Mouse (Mus musculus) megakaryocyte progenitor cell, adult 5-6 weeks (primary cell): ENCODE data around the gene Tapt1. TPM values are rescaled to one million over a fixed set of nuclear protein-coding genes. Genes with fewer than 3 reads are reported as not detected.

Experiments used
- ATAC-seq: replicated peaks from 2 replicates; pipeline ENCODE4 v1.8.0; 2016; ENCODE audit warnings: mild to moderate bottlenecking, moderate TSS enrichment, inconsistent platforms; ENCODE audit not compliant: poor library complexity
- total RNA-seq, 2 experiments: library from RNA; stranded (forward) in 1 of 2; stranded (reverse) in 1 of 2; fragments of 157-497, 149-512 nt in 1 of 2; fragments of 200-1000 nt in 1 of 2; gene quantifications; 2 replicates each; pipeline versions ENCODE4 v1.2.3 to v1.2.4; 2015 to 2017

Tapt1 gene
- total RNA-seq, 2 experiments from 2014 or later, result 72.6 to 75.2 TPM

DNA sequence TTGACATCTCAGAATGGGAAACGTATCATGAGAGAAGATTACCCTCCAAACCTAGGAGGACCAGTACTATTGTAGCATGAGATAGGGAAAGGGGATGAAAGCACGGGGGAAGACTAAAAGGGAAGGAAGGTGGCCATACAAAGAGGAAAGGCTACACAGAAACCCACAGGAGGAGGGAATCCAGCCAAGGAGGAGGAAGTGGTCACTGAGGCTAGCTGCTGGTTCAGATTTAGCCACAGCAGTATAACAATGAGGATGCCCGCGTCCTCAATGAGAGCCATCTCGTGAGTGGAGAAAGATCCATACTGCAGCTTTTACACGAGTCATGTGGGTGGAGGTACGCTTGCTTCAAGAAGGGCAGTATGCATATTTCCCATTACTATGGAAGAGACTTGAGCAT lies 11.8 kb upstream of the Tapt1 start:
- ATAC-seq, result peak; percentile 88

DNA sequence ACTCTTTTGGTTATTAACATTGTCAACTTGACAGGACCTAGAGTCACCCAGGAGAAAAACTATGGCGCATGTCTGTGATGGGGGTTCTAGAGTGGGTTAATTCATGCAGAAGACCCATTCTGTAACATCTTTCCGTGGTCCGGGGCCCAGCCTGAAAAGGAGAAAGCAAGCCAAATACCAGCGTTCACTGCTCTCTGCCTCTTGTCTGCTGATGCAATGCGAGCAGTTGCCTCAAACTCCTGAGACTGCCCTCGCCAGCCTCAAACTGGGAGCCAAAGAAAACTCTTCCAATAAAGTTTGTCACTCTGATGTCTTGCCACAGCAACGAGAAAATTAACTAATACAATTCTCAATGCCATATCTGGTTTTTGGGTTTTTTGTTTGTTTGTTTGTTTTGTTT lies 8.2 kb upstream of the Tapt1 start:
- no peak for ATAC-seq

DNA sequence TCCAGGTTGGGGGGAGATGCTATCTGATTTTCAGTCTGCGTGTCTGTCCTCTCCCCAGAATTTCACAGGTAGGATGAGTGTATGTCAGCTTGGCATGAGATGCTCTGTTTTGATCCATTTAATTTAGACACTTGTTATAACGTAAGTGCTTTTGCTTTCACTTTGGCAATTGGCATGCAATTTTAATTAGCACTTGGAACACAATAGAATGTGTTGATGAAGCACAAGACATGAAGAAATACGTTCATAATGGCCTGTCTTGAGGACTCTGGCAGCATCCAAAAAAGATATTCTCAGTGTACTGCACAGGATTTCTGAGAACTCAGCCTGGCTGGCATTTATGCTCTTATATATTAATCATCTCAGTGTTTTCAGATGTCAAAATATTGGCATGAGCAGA lies 7.5 kb upstream of the Tapt1 start:
- ATAC-seq, result no peak

DNA sequence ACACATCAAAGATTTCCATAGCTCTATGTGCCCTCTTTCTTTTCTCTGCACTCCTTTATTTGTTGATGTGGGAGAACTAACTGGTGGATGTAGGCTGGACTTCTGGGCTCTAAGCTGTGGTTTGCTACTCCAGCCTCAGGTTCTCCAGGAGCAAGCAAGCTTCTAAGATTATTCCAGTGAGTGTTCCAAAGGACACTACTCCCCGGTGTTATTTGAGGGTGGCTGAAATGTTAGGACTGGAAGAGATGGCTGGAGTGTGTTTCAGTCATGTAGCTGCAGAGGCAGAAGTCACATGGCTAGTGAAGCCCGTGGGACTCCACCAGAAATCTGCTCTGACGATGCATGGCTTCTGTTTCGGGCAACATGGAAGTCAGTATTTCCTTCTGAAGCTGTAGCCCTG lies 2.3 kb upstream of the Tapt1 start:
- no peak for ATAC-seq

DNA sequence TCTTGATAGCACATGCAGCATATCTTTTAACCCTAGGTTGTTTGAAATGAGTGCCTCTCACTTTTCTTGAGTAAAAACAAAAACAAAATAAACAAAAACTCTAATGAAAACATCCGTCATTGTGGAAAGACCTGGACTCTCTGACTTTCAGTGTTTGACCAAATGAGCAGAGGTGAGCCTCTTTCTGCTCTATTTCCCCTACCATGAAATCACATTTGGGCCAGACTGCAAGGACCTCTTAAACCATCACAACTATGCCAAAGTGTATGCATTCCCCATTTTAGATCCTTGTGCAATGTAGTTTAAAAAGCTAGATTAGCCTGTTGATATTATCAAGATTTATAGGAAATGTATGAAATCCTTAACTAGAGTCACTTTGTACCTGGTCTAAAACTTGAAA lies 1.9 kb upstream of the Tapt1 start:
- no peak for ATAC-seq

DNA sequence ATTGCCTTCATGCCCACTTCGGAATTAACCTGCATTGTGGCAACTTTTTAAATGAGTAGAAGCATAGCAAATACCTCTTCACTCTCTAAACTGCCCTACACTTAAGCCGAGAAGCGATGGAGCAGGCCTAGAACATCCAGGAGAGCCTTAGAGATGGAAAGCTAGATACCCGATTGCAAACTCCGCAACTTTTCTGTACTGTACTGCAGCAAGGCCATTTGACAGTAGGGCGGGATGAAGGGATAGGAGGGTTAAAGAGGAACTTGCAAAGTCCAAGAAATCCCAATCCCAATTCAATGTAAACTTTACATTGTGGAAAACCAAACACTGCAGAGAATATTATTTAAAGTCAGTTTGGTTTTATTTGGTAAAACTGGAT lies 1.0 kb upstream of the Tapt1 start:
- ATAC-seq, result 0 out of 2 replicates have a peak, but pooled peaks have one; percentile 1

DNA sequence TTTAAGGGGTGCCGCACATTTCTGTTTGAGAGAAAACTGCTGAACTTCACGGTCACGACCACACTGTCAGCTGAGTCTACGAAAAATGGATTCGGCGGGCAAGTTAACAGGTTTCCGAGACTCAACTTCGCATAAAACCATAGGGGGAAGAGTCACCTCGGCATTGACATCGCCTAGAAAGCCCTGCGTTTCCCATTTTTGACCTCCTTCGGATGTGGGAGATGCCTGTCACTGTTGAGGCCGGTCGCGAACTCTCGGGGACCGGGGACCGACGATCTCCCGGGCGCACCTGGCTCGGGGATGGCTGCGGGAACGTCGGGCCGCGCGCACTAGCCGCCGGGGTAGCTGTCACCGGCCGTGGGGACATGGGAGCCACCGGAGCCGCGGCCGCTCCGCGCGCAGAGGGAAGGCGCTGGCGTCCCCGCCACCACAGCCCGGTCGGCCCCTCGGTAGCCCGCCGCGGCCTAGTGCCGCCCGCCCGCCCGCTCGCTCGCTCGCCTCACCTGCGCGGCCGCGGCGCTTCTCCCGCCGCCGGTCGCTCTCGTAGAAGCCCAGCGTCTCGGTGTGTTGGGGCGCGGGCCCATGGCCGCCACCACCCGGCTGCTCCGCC lies 410 bp downstream of the Tapt1 start:
- 0 out of 2 replicates have a peak, but pooled peaks have one; percentile 1 for ATAC-seq

DNA sequence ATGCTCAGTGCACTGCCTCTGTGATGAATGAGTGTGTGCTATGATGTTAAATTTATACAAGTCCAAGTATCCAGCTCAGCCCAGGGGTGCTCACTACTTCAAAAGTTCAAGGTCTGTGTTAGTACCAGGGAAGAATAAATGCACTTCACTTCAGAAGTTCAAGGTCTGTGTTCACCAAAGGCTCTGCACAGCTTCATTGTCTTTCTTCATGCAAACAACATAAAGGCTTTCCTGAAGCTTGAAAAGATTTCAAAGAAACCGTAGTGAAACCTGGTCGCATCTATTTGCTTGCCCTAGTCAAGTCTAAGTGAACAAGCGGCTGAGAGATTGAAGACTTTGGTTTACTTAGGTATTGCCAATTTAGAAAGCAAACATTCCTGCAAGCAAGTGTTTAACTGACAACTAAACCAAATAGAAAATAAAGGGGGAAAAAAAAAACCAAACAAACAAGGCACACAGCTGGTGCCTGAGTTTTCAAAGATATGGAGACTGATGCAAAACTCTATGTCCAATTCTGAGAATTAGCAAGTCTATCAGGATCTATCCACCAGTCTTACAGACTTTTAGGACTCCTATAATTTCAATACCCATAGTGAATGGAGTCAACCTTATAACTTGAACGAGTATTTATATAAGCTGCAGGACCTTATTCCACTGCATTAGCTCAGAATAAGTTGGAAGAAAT lies 1.4 kb downstream of the Tapt1 start:
- ATAC-seq, result no peak

DNA sequence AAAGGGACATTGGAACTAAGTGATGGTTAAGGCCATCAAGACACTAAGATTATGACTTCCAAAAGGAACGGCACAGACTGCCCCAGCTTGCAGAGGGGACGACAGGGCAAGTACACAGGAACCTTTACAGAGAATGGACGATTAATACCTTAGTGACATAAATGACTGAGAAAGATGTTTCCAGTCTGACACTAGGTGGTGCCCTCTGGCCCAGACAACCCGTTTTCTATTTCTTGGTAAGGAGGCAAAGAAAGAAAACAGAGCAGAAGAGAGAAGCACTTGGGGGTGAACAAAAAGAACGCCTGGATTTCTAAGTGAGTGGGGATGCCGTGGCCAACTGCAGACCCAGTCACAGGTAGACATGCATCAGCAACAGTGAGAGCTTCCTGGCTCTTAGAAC lies 2.2 kb downstream of the Tapt1 start:
- ATAC-seq, result peak; percentile 37

DNA sequence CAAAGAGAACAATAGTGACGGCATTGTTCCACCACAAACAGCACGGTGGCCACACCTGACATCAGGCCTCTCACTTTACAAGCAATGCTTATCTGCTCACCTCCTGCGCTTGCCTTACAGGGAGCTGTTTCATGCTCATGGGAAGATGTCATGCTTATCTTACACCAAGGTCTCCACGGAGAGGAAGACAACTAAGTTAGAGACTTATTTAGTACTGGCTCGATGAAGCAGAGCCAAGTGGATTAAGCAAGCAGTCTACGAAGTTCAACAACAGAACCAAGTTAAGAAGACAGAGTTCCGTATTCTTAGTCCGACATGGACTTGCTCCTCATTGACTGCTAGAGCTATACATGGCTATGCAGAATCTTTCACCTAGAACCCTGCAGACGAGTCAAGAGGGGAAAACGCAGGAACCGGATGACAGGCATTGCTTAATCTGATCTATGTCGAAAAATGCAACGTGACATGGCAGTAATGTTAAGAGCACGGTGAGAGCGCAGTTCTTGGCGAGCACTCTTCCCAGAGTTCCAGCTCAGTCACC lies 3.0 kb downstream of the Tapt1 start:
- ATAC-seq, result peak; percentile 43

DNA sequence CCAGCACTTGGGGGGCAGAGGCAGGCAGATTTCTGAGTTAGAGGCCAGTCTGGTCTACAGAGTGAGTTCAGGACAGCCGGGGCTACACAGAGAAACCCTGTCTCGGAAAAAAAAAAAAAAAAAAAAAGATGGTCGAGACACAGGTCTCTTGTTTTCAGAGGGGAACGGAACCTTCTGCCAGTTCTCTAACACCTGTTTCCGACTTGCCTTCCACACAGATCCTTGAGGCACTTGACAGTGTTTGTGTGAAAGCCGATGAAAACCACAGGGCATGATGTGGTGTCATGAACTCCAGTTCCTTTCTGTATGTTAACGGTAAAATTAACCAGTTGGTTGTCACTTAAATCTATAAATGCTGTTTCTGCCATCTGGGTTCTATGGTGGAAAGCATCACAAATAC lies 6.0 kb downstream of the Tapt1 start:
- ATAC-seq, result peak; percentile 45

DNA sequence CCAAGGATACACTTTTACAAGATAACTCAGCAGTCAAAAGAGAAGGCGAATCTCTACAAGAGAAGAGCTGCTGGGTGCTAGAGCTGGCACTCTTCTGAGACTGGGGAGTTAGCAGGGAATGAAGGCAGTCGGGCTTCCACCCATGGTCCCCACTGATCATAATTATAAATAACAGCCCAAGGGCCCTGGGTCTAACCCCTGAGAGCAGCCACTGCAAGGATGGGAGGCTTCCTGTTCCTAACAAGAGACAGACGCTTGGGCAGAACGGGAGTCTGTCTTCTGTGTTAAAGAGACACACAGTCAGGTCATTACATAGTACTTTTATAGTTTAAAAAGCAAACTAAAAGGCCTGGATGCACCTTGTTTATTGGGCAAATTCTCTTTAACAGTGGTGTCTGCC lies 6.6 kb downstream of the Tapt1 start:
- no peak for ATAC-seq

DNA sequence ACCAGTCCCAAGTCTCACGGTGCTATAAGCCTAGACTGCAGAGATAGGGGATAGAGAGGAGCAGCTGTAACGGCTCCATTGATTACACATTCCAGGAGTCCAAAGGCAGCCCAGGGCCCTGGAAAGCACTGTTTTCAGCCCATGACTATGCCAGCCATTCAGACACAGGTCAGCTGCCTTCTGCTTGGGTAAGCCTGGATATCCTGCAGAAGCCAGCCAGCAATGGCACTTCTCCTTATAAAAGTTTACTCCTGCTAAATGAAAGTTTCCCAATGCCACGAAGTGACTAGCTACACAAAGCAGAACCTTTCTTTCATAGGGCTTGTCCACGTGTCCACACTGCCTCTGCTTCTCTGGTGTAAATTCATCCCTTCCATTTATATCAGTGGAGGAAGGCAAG lies 7.9 kb downstream of the Tapt1 start:
- peak; percentile 30 for ATAC-seq

DNA sequence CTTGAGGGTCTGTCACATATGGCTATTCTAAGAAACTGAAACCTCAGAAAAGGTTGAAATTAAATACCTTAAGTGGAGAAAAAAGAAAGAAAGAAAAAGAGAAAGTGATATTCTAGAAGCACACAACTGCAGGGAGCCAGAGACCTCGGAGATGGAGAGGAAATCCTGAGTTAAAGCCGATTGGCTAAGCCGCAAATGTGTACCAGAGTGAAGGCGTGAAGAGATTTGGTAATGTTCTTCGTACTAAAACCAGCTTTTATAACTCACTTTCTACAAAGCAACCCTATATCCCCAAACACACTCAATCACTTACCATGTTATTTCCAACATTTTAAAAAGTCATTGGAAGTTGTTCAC lies 8.8 kb downstream of the Tapt1 start:
- no peak for ATAC-seq

DNA sequence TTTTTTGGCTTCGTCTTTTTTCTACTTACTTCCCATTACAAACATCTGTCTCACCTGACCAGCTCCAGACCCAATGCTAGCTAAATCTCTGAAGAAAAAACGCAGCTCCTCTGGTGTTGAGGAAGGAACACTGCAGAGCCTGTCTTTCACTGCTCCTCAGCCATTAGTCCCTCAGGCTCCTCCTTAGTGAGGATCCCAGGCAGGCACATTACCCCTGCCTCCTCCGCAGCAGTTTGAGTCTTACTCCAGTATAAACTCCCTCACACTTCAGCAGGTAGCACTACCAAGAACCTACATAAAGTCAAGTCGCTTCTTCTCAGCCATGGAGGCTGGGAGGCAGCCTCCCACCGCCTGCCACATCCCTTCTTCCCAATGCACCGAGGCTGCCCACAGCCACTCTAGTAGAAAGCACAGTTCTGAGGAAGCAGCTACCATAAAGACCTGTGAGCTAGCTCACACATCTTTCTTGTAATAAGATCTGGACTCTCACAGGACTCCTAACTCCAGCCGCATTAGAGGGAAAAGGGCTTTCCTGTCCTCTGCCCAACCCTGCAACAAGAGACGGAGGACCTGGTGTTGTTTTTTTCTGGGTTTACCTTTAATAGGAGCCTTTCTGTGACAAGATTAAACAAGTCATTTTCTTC lies 9.3 kb downstream of the Tapt1 start:
- no peak for ATAC-seq

DNA sequence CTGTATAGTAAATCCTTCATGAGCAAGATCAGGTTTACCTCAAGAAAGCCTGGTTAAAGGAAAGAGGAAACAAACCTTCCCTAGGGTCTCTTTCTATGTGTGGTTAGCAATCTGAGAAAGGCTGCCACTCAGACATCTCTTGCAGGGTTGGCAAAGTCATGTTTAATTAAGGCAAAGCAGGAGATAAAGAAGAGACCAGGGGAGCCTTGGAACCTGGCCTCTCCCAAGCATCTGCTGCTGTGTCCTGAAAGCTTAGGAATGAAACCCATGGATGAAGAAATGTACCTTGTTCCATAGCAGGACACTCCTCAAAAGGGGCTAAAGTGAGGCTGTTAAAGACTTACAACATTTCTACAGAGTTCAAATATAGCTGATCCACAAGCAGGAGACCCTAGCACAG lies 11.3 kb downstream of the Tapt1 start:
- no peak for ATAC-seq

DNA sequence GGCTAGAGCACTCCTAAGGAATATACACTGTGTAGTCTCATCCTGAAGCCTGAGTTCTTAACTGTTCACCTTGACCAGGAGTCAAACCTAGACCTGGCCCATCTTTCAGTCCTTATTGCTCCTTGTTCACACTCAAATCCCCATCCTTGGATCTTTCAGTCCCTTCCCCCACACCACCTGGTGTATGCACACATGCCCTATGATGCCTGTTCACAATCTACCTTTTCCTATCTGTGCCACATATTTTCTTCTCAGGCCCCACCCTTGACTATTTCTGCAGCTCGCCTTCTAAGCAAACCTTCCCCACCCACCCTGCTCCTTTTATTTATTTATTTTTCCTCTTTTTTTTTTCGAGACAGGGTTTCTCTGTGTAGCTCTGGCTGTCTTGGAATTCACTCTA lies 12.4 kb downstream of the Tapt1 start:
- ATAC-seq, result no peak

DNA sequence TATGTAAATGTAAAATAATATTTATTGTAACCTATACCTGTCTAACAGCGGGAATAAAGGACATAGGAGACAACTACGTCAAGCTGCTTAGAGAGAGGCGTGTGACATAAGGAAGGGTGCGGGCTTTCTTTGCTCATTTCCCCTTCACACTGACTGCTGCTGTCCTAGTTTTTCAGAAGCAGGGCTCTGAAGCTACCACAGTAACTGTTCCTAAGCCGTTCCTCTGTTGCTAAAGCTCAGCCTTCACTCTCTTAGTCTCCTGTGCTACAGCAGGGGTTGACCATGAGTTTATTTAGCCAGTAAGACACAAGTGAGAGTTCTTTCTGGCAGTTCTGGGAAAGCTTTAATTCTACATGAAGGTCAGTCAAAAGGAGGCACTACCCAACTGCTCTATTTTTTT lies 13.0 kb downstream of the Tapt1 start:
- no peak for ATAC-seq

DNA sequence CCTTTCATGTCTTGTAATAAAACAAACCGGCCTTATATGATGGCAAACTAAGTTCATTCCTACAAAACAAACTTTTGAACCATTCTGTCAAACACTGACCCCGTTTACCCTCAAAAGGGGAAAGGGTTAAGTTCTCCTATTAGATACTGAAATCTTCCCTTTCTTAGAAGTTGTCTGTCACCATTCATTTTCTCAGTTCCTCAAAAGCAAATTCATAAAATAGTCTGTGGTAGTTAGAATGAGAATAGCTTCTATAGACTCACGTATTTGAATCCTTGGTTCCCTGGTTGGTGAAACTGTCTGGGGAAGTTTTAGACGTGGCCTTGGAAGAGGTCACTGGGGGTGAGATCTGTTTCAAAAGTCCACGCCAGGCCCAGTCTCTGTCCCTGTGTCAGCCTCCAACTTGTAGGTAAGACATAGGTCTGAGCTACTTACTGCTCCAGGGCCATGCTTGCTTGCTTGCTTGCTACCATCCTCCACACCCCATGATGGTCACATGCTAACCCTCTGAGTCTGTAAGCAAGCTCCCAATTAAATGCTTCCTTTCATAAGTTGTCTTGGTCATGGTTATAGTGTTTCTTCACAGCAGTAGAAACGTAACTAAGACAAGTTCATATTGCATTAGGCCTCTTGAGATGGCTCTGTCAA lies 14.5 kb downstream of the Tapt1 start:
- ATAC-seq, result peak; percentile 48

DNA sequence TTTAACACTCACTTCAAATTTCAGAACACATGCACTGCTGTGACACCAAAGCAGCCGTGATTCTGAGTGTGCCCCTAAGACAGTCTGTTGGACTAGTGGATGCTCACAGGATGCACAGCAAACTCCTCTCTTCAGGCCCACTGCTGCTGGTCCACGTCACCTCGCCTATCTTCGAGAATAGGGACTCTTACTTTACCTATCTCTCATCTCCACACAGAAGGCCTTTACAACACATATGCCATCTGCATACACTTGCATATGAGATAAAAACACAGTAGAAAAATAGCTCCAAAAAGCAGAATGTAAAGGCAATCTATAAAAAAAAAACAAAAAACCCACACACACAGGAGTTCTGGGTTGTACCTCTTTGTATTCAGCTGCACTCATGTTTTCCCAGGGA lies 19.1 kb downstream of the Tapt1 start:
- peak; percentile 59 for ATAC-seq

DNA sequence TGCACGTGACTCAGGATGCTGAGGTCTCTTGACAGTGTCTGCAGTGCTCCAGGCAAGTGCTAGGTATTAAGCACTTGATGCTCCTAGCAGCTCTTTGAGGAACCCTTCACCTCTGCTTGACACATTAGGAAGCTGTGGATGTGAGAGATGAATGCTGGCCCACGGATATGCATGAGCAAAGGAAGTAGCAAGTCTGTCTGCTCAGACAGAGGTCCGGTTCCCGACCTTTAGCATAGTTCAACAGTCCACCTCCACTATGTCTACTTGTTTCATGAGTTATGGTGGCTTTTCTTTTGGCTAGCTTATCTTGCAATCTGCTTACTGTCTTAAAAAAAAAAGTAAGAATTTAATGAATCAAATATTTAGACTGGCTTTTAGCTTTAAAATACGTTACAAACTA lies 19.8 kb downstream of the Tapt1 start:
- no peak for ATAC-seq

DNA sequence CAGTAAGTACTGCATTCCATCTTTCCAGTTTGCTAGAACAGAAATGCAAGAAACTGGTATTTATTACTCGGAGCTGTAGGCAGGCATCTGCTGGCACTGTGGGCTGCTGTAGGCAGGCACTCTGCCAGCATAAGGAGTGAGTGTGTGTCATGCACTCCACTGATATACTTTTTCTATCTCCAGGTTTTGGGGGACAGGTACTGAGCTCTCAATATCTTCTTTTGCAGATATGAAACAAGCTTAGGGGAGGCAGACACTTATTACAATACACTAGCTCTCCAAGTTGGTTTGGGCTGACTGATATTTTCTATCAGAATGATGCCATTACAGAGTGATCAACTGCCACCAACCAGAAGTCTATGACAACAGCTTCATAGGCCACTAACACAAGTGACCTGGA lies 23.0 kb downstream of the Tapt1 start:
- ATAC-seq, result peak; percentile 78
